Mouse (Mus musculus) thymus, adult 2 months (tissue): Measurements from ENCODE around the gene Tmem229b.

ENCODE experiments used
- CTCF ChIP-seq: fragments of 200-500 bp; IDR thresholded peaks from 2 replicates; pipeline ENCODE4 v1.5.1; 2012; ENCODE audit warnings: mild to moderate bottlenecking, control low read depth, low read length, moderate library complexity, borderline replicate concordance; ENCODE audit not compliant: control insufficient read depth, poor library complexity, insufficient read depth; ENCODE audit errors: extremely low read depth
- POLR2A ChIP-seq: fragments of 200-500 bp; IDR thresholded peaks from 2 replicates; pipeline ENCODE4 v1.6.1; 2012; ENCODE audit warnings: mild to moderate bottlenecking, low read length, control low read depth, moderate library complexity; ENCODE audit not compliant: control insufficient read depth, poor library complexity, insufficient read depth; ENCODE audit errors: extremely low read depth

DNA sequence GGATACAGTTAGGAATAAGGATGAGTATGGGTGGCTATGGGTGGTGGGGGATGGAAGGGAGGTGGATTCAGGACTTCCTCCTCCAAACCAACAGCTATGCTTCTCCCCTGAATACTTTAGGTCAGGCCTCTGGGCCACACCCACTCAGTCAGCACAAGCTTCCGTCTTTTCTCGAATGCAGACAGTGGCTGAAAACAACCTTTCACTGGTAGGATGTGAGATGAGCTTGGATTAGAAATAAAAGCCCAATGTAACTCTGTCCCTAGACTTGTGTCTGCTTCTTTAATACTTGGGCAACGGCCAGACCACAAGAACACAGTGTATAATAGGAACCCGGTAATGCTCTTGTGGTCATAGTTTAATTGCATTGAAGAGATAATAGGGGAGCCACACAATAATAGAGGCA lies 10.6 kb upstream of the Tmem229b start:
- no peak for TF ChIP-seq CTCF
- TF ChIP-seq POLR2A, result no peak
